ENCODE assay signal across 24 mouse cellular contexts in genomic region chr7:127649206-127649605, GRCm38 (mm10).
"Had no signal": no experiment of that assay in that cellular context is flagged by ENCODE, and none has a peak within 500 bp of the region (broad histone marks: within the 10 kb centered on the region; RNA-seq: fewer than 3 reads in every experiment).

No protein-coding gene starts in this region.

- H3K27me3 ChIP-seq: heart, embryonic 15.5 days; hindbrain, embryonic 15.5 days; limb, embryonic 13.5 days; limb, embryonic 15.5 days had no signal

- H3K4me3 ChIP-seq: heart, adult 2 months; heart, embryonic 13.5 days; heart, embryonic 15.5 days; hindbrain, embryonic 13.5 days; hindbrain, embryonic 15.5 days; limb, embryonic 13.5 days; limb, embryonic 15.5 days; liver, embryonic 13.5 days; liver, embryonic 15.5 days had no signal

- DNase-seq: gastrocnemius, postnatal 14 days; gastrocnemius, postnatal 36 days; heart, adult 11 months; heart, adult 2 months; heart, postnatal 14 days; heart, postnatal 36 days; kidney, adult 18-20 months; kidney, postnatal 14 days; layer of hippocampus, adult 9-11 months; layer of hippocampus, postnatal 36 days; left cerebral cortex, postnatal 4 days; liver, embryonic 13.5 days had no signal

- H3K27ac ChIP-seq: heart, adult 2 months; heart, embryonic 13.5 days; heart, embryonic 15.5 days; hindbrain, embryonic 13.5 days; hindbrain, embryonic 15.5 days; hindbrain, postnatal 0 days; kidney, postnatal 0 days; limb, embryonic 13.5 days; limb, embryonic 15.5 days; liver, embryonic 13.5 days; liver, embryonic 15.5 days had no signal

- H3K4me1 ChIP-seq: liver, embryonic 13.5 days; liver, embryonic 15.5 days had no signal

- ATAC-seq: hindbrain, postnatal 0 days; intestine, embryonic 16.5 days had no signal

- H3K36me3 ChIP-seq: heart, embryonic 13.5 days; heart, embryonic 15.5 days; hindbrain, embryonic 13.5 days; hindbrain, embryonic 15.5 days; limb, embryonic 13.5 days; limb, embryonic 15.5 days; liver, embryonic 13.5 days; liver, embryonic 15.5 days had no signal

- H3K4me2 ChIP-seq: heart, embryonic 11.5 days; heart, embryonic 13.5 days; heart, embryonic 15.5 days; hindbrain, embryonic 13.5 days; hindbrain, embryonic 15.5 days; limb, embryonic 13.5 days; limb, embryonic 15.5 days; liver, embryonic 11.5 days; liver, embryonic 13.5 days; liver, embryonic 15.5 days had no signal

- H3K9ac ChIP-seq: heart, embryonic 13.5 days; heart, embryonic 15.5 days; hindbrain, embryonic 13.5 days; hindbrain, embryonic 15.5 days; limb, embryonic 13.5 days; limb, embryonic 15.5 days; liver, embryonic 13.5 days; liver, embryonic 15.5 days had no signal

- H3K9me3 ChIP-seq: heart, embryonic 13.5 days; heart, embryonic 15.5 days; hindbrain, embryonic 13.5 days; hindbrain, embryonic 15.5 days; limb, embryonic 13.5 days; limb, embryonic 15.5 days; liver, embryonic 13.5 days; liver, embryonic 15.5 days had no signal
